Mouse (Mus musculus): ENCODE results near the gene 4430402I18Rik. TPM values are rescaled to one million over a fixed set of nuclear protein-coding genes. Genes with fewer than 3 reads are reported as not detected.

The 4430402I18Rik gene
- polyA plus RNA-seq, 1 experiment from 2014 or later: 0.67 TPM

GRCm38 (mm10) chr19:28994870-28995269 lies 27.3 kb upstream of the 4430402I18Rik start:
- Histone ChIP-seq H3K27ac (no peak overlapping the region), H3K4me1 (replicated peaks) (peaks cover 21% of the 10 kb centered on the region), H3K36me3 (peaks cover 37% of the 10 kb centered on the region), H3K4me2 (replicated peaks) (no peak overlapping the region), H3K9me3 (no peaks in the 10 kb centered on the region), H3K4me3 (replicated peaks) (no peak overlapping the region), H3K9ac (replicated peaks) (no peak overlapping the region), H3K27me3 (no peaks in the 10 kb centered on the region)
- ATAC-seq: no peak
- 67% methylated on average over 7 of the region's 7 CpGs for WGBS

- peak overlapping the region; percentile 73 for H3K4me2 ChIP-seq (replicated peaks)
- H3K27ac ChIP-seq: no peak overlapping the region
- H3K27me3 ChIP-seq: 0 out of 2 replicates have a peak, but pooled peaks cover 5% of the 10 kb centered on the region
- H3K9me3 ChIP-seq: no peaks in the 10 kb centered on the region
- peak overlapping the region; percentile 82 for H3K4me3 ChIP-seq (replicated peaks)
- peaks cover 25% of the 10 kb centered on the region for H3K4me1 ChIP-seq (replicated peaks)
- 71% methylated on average over 5 of the region's 5 CpGs for WGBS
- ATAC-seq: no peak
- peak overlapping the region; percentile 93 for H3K9ac ChIP-seq (replicated peaks)
- peaks cover 28% of the 10 kb centered on the region for H3K36me3 ChIP-seq
Measured at GRCm38 (mm10) chr19:28991391-28991790, 23.8 kb upstream of the 4430402I18Rik start.

GRCm38 (mm10) chr19:28990590-28991221 lies 23.1 kb upstream of the 4430402I18Rik start:
- Histone ChIP-seq H3K9me3 (no peaks in the 10 kb centered on the region), H3K4me1 (replicated peaks) (peaks cover 25% of the 10 kb centered on the region), H3K27ac (peak overlapping the region; percentile 90), H3K4me2 (replicated peaks) (peak overlapping the region; percentile 73), H3K27me3 (0 out of 2 replicates have a peak, but pooled peaks cover 5% of the 10 kb centered on the region), H3K4me3 (replicated peaks) (peak overlapping the region; percentile 82), H3K9ac (replicated peaks) (peak overlapping the region; percentile 93), H3K36me3 (peaks cover 21% of the 10 kb centered on the region)
- under 1% methylated on average over 41 of the region's 41 CpGs for WGBS
- ATAC-seq: no peak

GRCm38 (mm10) chr19:28990194-28990589 lies 22.6 kb upstream of the 4430402I18Rik start, which contains the start of gene Cdc37l1:
TSS of gene Cdc37l1 (plus strand) at chr19:28990352.
- under 1% methylated on average over 37 of the region's 37 CpGs for WGBS
- peak within 1 kb of the TSS; percentile 90 for H3K27ac ChIP-seq
- peak; percentile 98 for ATAC-seq
- peak within 1 kb of the TSS; percentile 93 for H3K9ac ChIP-seq (replicated peaks)
- H3K36me3 ChIP-seq: peaks cover 16% of the 10 kb centered on the region
- H3K4me3 ChIP-seq (replicated peaks): peak within 1 kb of the TSS; percentile 82
- 0 out of 2 replicates have a peak, but pooled peaks cover 5% of the 10 kb centered on the region for H3K27me3 ChIP-seq
- peaks cover 25% of the 10 kb centered on the region for H3K4me1 ChIP-seq (replicated peaks)
- no peaks in the 10 kb centered on the region for H3K9me3 ChIP-seq
- peak within 1 kb of the TSS; percentile 73 for H3K4me2 ChIP-seq (replicated peaks)

- Histone ChIP-seq H3K27me3 (0 out of 2 replicates have a peak, but pooled peaks cover 5% of the 10 kb centered on the region), H3K27ac (no peak overlapping the region), H3K9me3 (no peaks in the 10 kb centered on the region), H3K4me3 (replicated peaks) (peak overlapping the region; percentile 82), H3K9ac (replicated peaks) (peak overlapping the region; percentile 93), H3K4me1 (replicated peaks) (peaks cover 18% of the 10 kb centered on the region), H3K36me3 (peaks cover 9% of the 10 kb centered on the region; the same call in 1 of the 2 replicates), H3K4me2 (replicated peaks) (peak overlapping the region; percentile 73)
- WGBS: 77% methylated on average over 8 of the region's 8 CpGs
- ATAC-seq: no peak
Measured at GRCm38 (mm10) chr19:28989515-28989914, 21.9 kb upstream of the 4430402I18Rik start.

- Histone ChIP-seq H3K27ac (no peak overlapping the region), H3K9me3 (no peaks in the 10 kb centered on the region), H3K4me3 (replicated peaks) (no peak overlapping the region), H3K9ac (replicated peaks) (no peak overlapping the region), H3K27me3 (no peaks in the 10 kb centered on the region), H3K4me2 (replicated peaks) (no peak overlapping the region), H3K36me3 (no peaks in the 10 kb centered on the region), H3K4me1 (replicated peaks) (no peaks in the 10 kb centered on the region)
- no peak for ATAC-seq
- WGBS: 84% methylated on average over 7 of the region's 7 CpGs
Measured at GRCm38 (mm10) chr19:28982617-28983016, 15.0 kb upstream of the 4430402I18Rik start.

GRCm38 (mm10) chr19:28974862-28975611 lies 7.4 kb upstream of the 4430402I18Rik start:
- peak overlapping the region; percentile 43 for H3K4me3 ChIP-seq (replicated peaks)
- H3K9me3 ChIP-seq: no peaks in the 10 kb centered on the region
- peak overlapping the region; percentile 56 for H3K9ac ChIP-seq (replicated peaks)
- ATAC-seq: peak; percentile 95
- H3K4me1 ChIP-seq (replicated peaks): 0 out of 2 replicates have a peak, but pooled peaks cover 7% of the 10 kb centered on the region
- no peaks in the 10 kb centered on the region for H3K36me3 ChIP-seq
- WGBS: 16% methylated on average over 35 of the region's 35 CpGs
- peak overlapping the region; percentile 45; the same call in 1 of the 2 replicates for H3K27ac ChIP-seq
- H3K27me3 ChIP-seq: peaks cover 6% of the 10 kb centered on the region; the same call in 1 of the 2 replicates
- H3K4me2 ChIP-seq (replicated peaks): peak overlapping the region; percentile 67

- H3K4me3 ChIP-seq (replicated peaks): no peak overlapping the region
- no peak overlapping the region for H3K4me2 ChIP-seq (replicated peaks)
- ATAC-seq: no peak
- no peak overlapping the region for H3K27ac ChIP-seq
- H3K9ac ChIP-seq (replicated peaks): no peak overlapping the region
- peaks cover 10% of the 10 kb centered on the region; the same call in 1 of the 2 replicates for H3K27me3 ChIP-seq
- WGBS: 82% methylated on average over 11 of the region's 11 CpGs
- H3K4me1 ChIP-seq (replicated peaks): peaks cover 25% of the 10 kb centered on the region
- no peaks in the 10 kb centered on the region for H3K36me3 ChIP-seq
- H3K9me3 ChIP-seq: no peaks in the 10 kb centered on the region
Measured at GRCm38 (mm10) chr19:28970251-28970650, 2.7 kb upstream of the 4430402I18Rik start.

- Histone ChIP-seq H3K4me1 (replicated peaks) (peaks cover 30% of the 10 kb centered on the region), H3K4me2 (replicated peaks) (no peak overlapping the region), H3K27me3 (peaks cover 7% of the 10 kb centered on the region; the same call in 1 of the 2 replicates), H3K36me3 (no peaks in the 10 kb centered on the region), H3K27ac (no peak overlapping the region), H3K4me3 (replicated peaks) (no peak overlapping the region), H3K9ac (replicated peaks) (no peak overlapping the region), H3K9me3 (no peaks in the 10 kb centered on the region)
- ATAC-seq: no peak
- WGBS: 92% methylated on average over 5 of the region's 5 CpGs
Measured at GRCm38 (mm10) chr19:28969231-28969630, 1.6 kb upstream of the 4430402I18Rik start.

GRCm38 (mm10) chr19:28968178-28968577 lies 578 bp upstream of the 4430402I18Rik start:
- no peak for ATAC-seq
- Histone ChIP-seq H3K9ac (replicated peaks) (no peak overlapping the region), H3K36me3 (no peaks in the 10 kb centered on the region), H3K4me2 (replicated peaks) (no peak overlapping the region), H3K4me1 (replicated peaks) (peaks cover 30% of the 10 kb centered on the region), H3K4me3 (replicated peaks) (no peak overlapping the region), H3K27me3 (0 out of 2 replicates have a peak, but pooled peaks cover 4% of the 10 kb centered on the region), H3K9me3 (no peaks in the 10 kb centered on the region), H3K27ac (no peak overlapping the region)
- 76% methylated on average over 4 of the region's 4 CpGs for WGBS

- Histone ChIP-seq H3K9ac (replicated peaks) (peak overlapping the region; percentile 90), H3K27me3 (peaks cover 11% of the 10 kb centered on the region; the same call in 1 of the 2 replicates), H3K9me3 (no peaks in the 10 kb centered on the region), H3K4me1 (replicated peaks) (peaks cover 30% of the 10 kb centered on the region), H3K4me3 (replicated peaks) (peak overlapping the region; percentile 83), H3K36me3 (no peaks in the 10 kb centered on the region), H3K27ac (peak overlapping the region; percentile 84; the same call in 1 of the 2 replicates), H3K4me2 (replicated peaks) (peak overlapping the region; percentile 73)
- 6% methylated on average over 16 of the region's 16 CpGs for WGBS
- ATAC-seq: peak; percentile 70
Measured at GRCm38 (mm10) chr19:28964552-28964903, 3.1 kb downstream of the 4430402I18Rik start.
